Mouse (Mus musculus) right cerebral cortex, postnatal 25 days (tissue): ENCODE measurements at regions not wholly inside any gene's neighbourhood (a gene's known extent, or its start where the extent isn't known, plus 50 kb on each side); places are given as distances from the start of the nearest gene placed in this dataset.

ENCODE experiments used
- DNase-seq: peaks from one replicate; pipeline ENCODE4 v3.0.0; 2022

DNA sequence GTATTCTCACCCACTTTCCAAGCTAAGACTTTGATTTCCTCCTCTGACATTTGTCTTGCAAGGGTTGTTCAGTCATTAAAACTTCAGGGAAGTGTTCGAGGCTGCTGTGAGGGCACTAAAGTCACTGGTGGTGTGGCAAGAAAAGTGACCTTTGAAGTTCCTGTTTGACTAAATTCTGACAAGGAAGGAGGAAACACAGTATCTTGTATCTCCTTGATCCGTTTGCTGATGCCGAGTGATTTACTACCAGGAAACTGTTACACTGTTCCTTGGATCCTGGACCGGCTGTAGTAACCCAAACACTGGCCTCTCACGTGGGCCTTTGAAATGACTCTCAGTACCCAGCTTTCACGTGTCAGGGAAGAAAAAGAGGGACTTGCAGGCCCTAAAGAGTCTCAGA lies 53.5 kb upstream of the Ralgapa2 start:
- DNase-seq = no peak

DNA sequence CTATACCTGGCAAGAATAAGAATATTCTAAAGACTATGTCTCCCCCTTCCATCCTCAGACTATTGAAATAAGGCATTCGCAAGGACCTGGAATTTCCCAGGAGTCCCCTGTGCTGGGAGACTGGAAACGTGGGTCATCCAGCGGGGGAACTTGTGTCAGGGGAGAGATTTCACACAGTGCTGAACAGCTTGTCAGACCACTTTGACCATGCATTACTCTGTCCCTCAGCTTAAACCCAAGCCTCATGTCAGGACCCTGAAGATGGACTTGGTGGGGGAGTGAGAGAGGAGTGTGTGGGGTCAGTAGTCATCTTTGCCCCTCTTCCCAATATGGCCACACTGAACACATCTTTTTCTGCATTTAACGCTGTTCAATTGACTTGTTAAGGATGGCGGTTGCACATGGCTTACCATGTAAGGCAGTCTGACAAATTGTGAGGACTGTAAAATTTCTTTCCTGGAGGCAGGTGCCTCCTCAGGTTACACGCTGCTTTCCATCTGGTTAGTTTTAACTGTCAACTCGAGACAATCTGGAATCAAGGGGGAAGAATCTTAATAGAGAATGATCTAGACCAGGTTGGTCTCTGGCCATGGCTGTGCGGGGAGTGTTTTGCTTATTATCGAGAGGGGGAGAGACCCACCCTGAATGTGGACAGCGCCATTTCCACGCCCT lies 56.2 kb upstream of the Ralgapa2 start:
- no peak for DNase-seq

DNA sequence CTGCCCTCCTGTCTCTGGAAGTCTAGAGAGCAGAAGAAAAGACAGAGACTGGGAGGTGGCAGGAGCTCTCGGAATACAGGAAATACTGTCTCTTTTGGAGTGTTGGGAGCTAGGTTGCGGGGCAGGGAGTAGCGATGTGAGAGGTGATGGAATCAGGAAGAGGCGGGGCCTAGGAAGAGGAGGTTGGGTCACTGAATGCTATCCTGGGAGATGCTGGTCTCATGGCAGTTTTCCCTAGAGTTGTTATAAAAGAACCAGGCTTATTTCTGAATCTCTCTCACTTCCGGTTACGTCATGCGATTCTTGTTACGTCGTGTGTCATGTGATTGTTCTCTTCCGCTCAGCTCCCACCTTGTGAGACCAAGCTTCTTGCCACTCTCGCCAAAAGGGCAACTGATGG lies 58.9 kb upstream of the Ralgapa2 start:
- no peak for DNase-seq

DNA sequence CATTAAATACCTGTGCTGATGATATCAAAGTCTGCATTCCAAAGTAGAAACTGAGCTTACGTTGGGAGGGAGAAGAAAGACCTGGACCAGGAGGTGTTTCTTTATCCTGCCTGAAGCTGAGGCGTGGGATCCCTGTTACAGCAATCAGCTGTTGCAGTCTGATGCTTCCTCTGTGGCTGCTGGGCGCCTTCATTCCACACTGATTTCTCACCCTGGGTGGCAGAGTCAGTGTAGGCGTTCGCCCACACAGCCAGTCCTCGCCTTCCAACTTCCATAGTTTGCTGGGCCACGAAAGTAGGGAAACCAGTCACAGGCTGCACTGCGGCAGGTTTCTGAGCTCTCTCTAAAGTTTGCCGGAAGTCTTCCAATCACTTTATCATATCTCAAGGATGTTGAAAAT lies 59.7 kb upstream of the Ralgapa2 start:
- DNase-seq = peak; percentile 31

DNA sequence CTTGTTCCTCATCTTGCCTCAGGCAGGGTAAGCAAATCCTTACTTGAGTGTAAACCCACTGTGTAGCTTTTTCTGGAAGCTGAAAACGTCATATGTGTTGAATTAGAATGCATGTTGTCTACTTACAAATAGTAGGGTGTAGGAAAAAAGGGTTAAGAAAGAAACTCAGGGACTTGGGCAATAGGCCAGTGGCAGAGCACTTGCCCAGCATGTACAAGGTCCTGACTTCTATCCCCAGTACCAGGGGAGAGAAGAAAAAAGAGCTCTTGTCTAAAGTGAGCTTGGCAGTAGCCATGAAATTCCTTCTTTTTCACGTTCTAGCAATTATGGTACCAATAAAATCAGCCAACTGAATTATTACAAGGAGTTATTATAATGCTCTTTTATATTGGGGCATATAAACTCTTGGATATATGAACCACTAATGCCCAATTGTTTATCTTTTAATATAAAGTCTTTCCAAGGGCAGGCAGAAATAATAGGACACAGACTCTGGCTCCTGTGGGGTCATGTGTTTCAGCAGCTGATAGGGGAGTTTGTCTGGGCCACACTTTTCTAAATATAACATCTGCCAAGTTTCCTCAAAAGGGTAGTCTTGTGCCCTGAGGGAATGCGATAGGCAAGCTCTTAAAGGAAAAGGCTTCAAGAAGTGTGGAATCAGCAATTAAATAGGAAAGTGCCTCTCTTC lies 63.6 kb upstream of the Ralgapa2 start:
- DNase-seq = no peak

DNA sequence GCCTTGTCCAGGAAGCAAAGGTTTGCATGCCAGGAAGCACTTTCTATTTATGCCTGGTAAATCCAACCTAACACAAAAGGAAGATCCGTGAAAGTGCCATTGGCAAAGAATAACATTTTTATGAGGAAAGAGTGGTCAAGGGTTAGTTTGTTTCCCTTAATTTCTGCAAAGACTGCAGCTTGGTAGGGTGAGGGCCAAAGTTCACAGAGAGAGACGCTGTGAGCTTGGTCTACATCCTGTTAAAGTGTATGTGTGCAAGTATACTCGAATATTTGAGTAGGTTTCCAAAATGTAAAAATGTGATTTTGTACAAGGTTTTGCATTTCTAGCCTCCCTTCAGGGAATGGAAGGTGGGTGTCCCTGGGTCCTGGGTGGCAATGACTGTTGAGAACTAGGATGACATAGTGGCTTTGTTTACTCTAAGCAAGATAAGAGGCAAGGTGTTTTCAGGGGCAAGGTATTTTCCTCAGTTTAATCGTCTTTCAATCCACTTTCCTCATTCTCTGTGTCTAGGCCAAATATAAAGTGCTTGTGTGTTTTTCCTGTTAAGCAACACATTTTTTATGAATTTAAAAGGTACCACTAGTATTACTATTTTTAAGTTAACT lies 64.3 kb upstream of the Ralgapa2 start:
- DNase-seq = no peak

DNA sequence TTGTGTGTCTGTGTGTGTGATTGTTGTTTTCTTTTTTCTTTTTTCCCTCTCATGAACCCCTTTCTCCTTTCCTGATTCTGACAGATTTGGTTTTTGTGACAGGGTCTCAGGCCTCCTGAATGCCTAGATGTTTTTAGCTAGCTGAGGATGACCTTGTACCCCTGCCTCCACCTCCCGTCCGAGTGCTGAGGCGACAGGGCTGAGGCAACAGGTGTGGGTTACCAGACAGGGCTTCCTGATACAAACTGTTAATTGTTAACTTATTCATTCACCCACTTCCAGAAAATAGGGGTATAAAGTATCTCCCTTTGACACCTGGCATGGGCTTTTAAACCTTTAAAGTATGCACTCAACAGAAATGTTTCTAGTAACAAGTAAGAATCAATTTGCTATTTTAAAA lies 65.0 kb upstream of the Ralgapa2 start:
- no peak for DNase-seq

DNA sequence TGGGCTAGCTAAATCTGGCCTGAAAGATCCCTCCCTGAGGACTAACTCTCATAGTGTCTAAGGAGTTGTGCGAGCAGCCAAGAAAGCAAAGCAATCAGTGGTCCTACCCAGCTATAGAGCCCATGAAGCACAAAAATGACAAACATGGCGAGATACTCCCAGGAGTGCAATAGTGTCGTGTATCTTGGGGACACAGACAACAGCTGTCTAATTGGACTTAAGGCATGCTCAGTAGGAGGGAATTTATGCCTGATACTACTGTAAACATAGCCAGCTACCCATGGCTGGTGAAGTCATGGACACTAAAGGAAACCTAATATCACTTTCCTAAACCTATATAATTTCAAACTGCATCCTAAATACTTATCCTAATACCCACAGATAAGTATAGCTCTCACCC lies 69.1 kb upstream of the Ralgapa2 start:
- DNase-seq = no peak

DNA sequence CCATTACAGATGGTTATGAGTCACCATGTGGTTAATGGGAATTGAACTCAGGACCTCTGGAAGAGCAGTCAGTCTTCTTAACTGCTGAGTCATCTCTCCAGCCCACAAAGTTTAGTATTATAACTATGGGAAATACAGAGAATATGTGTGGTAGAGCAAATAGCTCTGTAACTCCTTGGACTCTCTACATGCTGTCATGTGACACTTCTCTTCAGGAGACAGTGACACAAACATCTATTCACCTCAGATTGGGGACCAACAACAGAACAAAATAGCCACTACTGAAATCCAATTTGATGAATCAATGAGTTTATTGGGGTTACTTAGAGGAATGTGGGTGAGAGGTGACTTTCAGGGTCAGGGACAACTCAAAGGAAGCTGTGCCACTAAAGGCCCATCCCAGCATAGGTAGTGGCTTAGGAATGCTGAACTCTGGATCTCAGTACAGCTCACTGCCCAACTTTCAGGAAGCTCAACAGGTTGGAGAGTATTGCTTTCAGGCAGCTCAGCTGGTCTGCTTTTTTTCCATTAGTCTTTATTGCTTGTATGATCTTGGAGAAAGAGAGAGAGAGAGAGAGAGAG lies 71.8 kb upstream of the Ralgapa2 start:
- no peak for DNase-seq

DNA sequence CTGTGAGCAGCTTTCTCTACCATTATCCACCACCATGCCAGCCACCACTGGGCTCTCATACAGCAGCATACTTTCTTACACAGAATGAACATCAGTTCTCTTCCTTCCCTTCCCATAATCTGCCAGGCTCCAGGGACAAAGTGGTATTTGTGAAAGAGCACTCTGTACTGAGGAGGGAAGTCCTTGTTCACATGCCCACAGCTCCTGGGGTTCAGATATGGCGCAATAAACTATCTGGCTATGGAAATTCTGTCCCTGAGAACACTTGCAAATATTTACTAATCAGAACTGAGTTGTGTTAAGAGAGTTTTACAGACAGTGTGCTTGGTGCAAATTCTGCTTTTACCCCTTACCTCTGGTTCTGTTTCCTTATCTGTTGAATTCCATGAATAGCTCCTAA lies 74.2 kb upstream of the Ralgapa2 start:
- DNase-seq = no peak

DNA sequence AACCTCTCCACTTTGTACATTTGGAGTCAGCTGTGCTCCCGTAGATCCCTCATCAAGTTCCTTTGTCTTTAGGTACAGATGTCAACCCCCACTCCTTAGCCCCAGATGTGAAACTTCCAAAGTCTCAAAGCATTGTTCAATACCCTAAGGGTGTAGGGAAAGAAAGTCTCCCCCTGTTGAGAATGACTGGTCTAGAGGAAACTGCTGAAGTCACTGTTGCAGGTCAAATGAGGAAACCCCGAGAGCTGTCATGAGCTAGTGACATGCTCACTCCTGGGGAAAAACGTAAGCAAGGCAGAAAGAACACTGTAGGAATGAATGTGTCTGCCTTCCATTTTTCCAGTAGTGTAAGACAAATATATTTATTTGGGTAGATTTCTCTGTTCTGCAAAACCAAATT lies 74.8 kb upstream of the Ralgapa2 start:
- no peak for DNase-seq

DNA sequence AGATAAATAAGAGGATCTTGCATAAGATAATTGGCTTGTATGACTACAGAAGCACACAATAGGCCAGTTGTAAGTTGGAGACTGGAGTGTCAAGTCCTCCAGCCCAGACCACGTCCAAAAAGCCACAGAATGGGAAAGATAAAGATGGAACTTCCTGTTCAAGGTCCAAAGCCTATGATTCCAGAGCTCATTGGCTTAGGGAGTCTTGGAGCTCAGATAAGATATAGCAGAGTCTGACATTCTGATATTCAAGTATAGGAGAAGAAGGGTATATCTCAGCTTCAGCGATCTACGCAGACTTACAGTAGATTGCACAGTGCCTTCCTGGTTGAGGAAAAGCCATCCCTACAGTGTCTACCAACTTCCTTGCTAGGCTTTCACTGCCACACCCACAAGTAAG lies 77.7 kb upstream of the Ralgapa2 start:
- no peak for DNase-seq

DNA sequence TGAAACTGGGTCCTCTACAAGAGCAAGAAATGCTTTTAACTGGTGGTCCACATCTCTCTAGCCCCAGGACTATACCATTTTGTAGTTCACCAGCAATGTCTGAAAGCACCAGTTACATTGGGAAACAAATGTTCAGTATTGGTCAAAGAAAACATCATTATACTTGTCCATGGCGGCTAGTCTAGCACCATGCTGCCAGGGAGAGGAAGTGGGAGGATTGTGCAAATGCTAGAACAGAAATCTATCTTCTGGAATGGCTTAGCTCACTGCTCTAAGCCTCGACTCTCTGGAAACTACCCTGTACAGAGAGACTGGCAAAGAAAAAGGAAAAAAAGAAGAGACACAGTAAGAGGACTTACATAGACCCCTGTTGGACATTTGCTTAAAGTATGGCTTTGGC lies 81.1 kb upstream of the Ralgapa2 start:
- DNase-seq = no peak

DNA sequence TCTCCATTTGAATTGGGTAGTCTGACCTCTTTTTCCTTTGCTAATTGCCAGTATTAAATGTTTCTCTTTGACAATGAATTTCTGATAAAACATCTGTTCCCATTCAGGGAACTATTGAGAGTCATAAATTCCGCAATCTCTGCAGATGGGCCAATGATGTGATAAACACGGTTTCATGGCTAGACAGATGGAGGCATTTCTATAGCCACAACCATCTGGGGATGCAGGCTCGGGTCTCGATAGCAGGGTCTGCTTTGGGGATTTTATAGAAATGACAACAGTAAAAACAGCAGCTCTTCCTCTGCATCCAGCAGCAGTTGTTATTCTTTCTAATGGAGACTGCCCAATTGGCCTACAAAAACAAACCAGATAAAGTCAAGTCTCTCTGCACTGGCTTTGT lies 82.1 kb upstream of the Ralgapa2 start:
- DNase-seq = no peak

DNA sequence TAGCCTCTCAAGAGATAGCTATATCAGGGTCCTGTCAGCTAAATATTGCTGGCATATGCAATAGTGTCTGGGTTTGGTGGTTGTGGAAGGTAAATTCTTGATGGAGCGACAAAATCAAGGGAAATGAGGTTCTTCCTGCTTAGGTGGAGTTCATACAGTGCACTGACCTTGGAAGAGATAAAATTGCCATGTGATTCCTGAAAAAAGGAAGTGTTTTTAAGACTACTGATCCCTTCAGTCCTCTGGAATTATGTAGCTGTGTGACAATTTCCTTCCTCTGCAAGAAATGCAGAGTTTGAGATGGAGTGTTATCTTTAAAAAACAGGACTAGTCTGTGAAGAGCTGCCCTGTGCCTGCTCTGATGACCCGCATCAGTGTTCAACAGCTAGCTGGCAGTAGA lies 83.5 kb upstream of the Ralgapa2 start:
- DNase-seq = no peak

DNA sequence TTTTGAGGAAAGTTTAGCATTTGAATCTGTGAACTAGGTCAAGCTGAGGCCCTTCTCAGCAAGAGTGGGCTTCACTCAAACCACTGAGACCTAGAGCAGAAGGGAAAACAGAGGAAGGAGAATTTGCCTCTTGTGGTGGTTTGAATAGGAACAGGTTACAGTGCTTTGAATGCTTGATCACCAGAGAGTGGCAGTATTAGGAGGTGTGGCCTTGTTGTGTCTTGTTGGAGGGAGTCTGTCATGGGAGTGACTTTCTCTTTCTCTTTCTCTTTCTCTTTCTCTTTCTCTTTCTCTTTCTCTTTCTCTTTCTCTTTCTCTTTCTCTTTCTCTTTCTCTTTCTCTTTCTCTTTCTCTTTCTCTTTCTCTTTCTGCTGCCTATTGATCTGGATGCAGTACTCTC lies 94.0 kb upstream of the Ralgapa2 start:
- no peak for DNase-seq

DNA sequence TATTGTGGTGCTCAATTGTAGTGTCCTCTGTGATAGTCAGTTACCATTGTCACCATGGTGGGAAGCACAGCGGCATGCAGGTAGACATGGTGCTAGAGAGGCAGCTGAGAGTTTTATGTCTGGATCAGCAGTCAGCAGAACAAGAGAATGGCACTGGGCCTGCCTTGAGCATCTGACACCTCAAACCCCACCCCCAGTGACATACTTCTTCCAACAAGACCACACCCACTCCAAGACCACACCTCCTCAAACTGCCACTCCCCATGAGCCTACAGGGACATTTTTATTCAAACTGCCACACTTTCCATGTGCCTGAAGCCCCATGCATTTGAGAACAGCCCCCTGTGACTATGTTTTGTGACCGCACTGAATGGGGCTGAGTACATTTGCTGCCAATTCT lies 98.8 kb upstream of the Ralgapa2 start:
- no peak for DNase-seq

DNA sequence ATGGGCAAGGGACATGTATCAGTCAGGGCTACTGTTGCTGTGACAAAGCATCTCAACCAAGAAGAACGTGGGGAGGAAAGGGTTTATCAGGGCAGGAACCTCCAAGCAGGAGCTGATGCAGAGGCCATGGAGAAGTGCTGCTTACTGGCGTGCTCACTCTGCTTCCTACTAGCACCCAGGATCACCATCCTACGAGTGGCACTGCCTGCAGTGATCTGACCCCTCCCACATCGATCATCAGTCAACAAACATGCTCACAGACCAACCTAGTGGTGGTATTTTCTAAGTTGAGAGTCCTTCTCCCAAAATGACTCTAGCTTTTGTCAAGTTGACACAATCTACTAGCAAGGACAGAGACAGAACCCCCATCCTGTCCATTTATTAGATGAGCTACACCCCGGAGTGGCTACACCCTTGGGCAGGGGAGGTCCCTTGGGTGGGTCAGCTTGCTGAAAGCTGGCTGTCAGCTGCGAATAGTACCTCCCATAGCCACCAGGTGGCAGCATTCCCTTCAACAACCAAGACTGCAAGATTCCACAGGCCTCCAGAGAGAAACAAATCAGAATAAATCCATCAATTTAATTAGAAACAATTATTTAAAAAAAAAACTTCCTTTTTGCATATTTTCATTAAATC lies 99.9 kb upstream of the Ralgapa2 start:
- peak; percentile 27 for DNase-seq

DNA sequence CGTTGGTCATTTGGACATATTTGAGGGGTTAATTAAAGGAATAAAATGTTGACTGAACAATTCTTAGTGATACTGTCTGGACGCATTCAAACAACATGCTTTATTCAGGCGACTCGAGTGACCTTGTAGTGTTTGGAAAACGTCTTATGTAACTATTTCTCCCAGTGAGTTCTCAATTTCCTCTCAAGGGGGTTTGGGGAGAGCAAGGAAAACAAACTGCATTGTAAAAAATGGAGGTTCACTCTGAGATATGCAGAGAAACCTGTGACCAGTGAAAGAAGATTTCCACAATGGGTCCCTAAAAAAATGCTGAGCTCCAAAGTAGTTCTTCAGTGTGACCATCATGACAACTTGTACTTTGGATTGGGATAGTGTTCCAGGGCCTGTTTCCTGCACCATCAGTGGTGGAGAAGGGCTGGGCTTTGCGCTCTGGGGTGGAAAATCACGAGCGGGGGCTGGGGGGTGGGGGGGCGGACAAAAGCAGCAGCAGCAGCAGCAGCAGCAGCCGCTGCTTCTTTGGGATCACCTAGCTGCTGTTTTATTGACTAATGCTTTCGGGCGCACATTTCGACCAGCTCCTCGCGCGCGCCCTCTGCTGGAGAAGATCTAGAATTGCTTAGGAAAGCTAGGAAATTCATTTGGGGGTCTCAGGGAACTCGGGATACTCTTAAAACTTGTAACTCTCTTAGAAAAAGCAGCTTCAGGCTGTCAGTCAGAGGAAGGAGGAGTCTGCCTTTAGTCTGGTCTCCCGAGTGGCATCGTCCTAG lies 100.6 kb upstream of the Ralgapa2 start:
- DNase-seq = peak; percentile 16

DNA sequence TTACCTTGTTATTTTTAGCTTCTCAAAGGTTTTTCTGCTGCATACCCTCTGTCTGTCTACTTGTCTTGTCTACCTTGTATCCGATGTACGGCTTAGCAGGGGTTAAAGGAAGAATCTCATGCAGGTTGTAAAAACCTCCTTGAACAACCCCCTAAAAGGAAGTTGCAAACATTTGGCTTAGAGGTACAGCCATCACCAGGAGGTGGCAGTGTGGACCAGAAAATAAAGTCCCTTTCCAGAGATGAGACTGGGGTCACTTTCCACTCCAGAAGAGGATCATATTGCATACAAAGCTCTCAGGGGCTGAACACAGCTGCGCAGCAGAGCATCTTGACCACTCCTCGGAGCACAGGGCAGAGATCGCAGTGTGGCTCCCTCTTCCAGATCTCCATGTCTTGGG lies 109.0 kb upstream of the Ralgapa2 start:
- DNase-seq = peak; percentile 11

DNA sequence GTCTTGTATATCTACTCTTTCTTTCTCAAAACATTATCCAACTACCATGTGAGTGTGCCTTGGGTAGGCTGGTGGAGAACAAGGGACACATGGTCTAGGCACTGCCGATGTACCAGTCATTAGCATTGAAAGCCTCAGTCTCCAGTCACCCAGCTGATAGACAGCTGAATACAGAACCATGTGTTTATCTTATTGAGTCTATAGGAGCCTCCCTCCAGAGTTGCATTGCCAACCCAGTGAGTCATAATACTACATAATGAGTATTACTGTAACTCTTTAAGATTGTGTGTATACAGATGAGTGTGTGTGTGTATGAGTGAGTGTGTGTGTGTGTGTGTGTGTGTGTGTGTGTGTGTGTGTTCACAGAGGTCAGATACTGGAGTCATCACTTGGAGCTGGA lies 110.9 kb upstream of the Ralgapa2 start:
- DNase-seq = no peak

DNA sequence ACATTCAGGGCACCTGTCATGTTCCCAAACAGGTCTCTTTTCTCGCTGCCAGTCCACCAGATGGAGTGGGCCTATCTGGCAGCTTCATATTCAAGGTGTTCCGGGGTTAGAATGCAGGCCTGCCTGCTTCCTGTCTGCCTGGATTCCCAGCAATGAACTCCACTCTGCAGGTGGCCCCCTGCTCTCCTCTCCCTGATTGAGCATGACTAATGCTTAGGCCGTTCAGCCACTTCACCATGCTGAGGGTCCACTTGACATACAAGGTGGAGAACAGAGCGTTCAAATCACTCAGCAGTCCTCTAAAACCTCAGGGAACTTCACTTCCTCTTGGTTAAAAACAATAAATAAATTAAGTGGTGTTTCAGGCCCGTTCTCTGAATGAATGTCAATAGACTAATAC lies 112.1 kb upstream of the Ralgapa2 start:
- DNase-seq = no peak

DNA sequence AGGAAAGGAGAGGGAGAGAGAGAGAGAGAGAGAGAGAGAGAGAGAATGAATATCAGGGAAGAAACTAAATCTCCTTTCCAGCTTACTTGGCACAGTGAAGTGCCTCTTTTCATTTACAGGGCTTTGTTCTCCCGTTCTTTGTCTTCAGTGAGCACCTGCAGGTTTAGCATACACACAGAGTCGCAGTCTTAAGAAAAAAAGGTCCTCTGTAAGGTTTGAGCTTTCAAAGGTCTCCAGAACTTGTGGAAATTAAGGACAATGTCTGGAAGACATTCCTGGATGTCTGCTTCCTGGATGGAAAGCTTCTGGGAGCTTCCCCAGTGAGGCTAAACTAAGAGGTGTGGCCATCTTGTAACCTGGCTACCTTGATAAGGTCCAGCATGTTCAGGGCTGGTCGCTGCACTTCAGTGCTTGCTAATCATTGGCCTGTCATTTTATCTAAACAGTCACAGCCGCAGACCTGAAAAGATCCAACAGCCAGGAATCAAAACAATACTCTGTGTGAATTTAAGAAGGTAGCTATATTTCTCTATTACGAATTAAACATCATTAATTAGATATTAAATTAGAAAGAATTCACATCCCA lies 113.1 kb upstream of the Ralgapa2 start:
- DNase-seq = no peak
